Mouse (Mus musculus) heart, embryonic 14.5 days (tissue): ENCODE data around the gene Lypd6b. TPM values are rescaled to one million over a fixed set of nuclear protein-coding genes. Genes with fewer than 3 reads are reported as not detected.

Experiments used
- ATAC-seq: fragments of 200-750 bp; cut with Nextera tagmentation; 2 replicates; pipeline ENCODE4 v1.8.0; 2017; ENCODE audit warnings: low read depth, moderate TSS enrichment; ENCODE audit not compliant: insufficient number of reproducible peaks, insufficient read depth, low FRiP score
- H3K27ac ChIP-seq, 2 experiments: fragments of 200-500 bp in 1 of 2; fragments of 300-500 bp in 1 of 2; sonication (generic) in 1 of 2; replicated peaks in 1 of 2; 2 replicates each; pipeline ENCODE4 v1.5.1; 2012 to 2014; ENCODE audit warnings: low read depth in 2 of 2, low read length in 2 of 2, control low read depth in 1 of 2, mild to moderate bottlenecking in 1 of 2, mixed read lengths in 1 of 2; ENCODE audit not compliant: control insufficient read depth in 1 of 2, insufficient read depth in 1 of 2
- H3K27me3 ChIP-seq: fragments of 300-500 bp; sonication (generic); 2 replicates; pipeline ENCODE4 v1.6.1; 2014; ENCODE audit warnings: mild to moderate bottlenecking, low read length, control low read depth; ENCODE audit not compliant: control insufficient read depth, insufficient read depth
- H3K36me3 ChIP-seq: fragments of 300-500 bp; sonication (generic); 2 replicates; pipeline ENCODE4 v1.6.1; 2014; ENCODE audit warnings: mild to moderate bottlenecking, control low read depth, low read length, mixed read lengths; ENCODE audit not compliant: control insufficient read depth, insufficient read depth
- H3K4me1 ChIP-seq, 2 experiments: fragments of 200-500 bp in 1 of 2; fragments of 300-500 bp in 1 of 2; sonication (generic) in 1 of 2; 2 replicates each; pipeline ENCODE4 v1.6.1; 2012 to 2014; ENCODE audit warnings: low read length in 2 of 2, control low read depth in 1 of 2, mixed read lengths in 1 of 2; ENCODE audit not compliant: control insufficient read depth in 2 of 2, insufficient read depth in 2 of 2
- H3K4me2 ChIP-seq: fragments of 300-500 bp; sonication (generic); 2 replicates; pipeline ENCODE4 v1.6.1; 2014; ENCODE audit warnings: mild to moderate bottlenecking, low read length
- H3K4me3 ChIP-seq, 2 experiments: fragments of 200-500 bp in 1 of 2; fragments of 300-500 bp in 1 of 2; sonication (generic) in 1 of 2; 2 replicates each; pipeline ENCODE4 v1.5.1; 2012 to 2014; ENCODE audit warnings: low read length in 2 of 2, mild to moderate bottlenecking in 2 of 2, control low read depth in 1 of 2, low read depth in 1 of 2, moderate library complexity in 1 of 2; ENCODE audit not compliant: control insufficient read depth in 1 of 2, insufficient read depth in 1 of 2
- H3K9ac ChIP-seq: fragments of 300-500 bp; sonication (generic); 2 replicates; pipeline ENCODE4 v1.6.1; 2014; ENCODE audit warnings: mild to moderate bottlenecking, low read length
- H3K9me3 ChIP-seq: fragments of 300-500 bp; sonication (generic); 2 replicates; pipeline ENCODE4 v1.6.1; 2016; ENCODE audit warnings: low read length, control low read depth; ENCODE audit not compliant: control insufficient read depth
- WGBS: fragments of 180-500 bp; shearing (Covaris S2); extraction: QIAGEN DNeasy Blood & Tissue Kit; methylation state at CpG from one replicate; pipeline ENCODE4 v1.1.7; 2014; 5-methylcytosine and 5-hydroxymethylcytosine counted together
- polyA plus RNA-seq: library from polyadenylated mRNA; unstranded; fragments of >200 nt; fragmentation: Nextera tagmentation; extraction: Ambion mirVana; gene quantifications from 2 replicates; pipeline ENCODE4 v1.2.1, GENCODE M21; 2014

Lypd6b gene
- polyA plus RNA-seq, 1 experiment from 2014 or later: 2.3 TPM

DNA sequence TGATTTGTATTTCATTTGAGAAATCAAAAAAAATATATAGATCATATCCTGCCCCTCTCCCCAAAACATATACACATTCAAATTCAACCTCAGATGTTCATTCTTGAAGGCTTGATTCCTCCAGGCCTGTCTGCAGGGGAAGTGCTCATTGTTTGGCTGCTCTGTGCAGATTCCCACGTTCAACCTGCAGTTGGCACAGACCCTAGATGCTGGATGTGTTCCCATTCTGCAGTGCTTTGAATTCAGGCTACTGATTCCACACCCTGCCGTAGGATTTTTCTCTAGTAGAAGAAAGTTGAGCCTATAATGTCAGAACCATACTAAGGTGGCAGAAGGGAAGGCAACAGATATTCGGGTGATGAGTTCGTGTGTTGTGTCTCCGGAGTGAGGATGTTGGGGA, 195.5 kb downstream of the Lypd6b start:
- Histone ChIP-seq H3K9ac (no peak overlapping the region), H3K4me1 (no peaks in the 10 kb centered on the region), H3K4me2 (no peak overlapping the region), H3K4me3 (no peak overlapping the region), H3K27ac (no peak overlapping the region), H3K36me3 (no peaks in the 10 kb centered on the region), H3K9me3 (no peaks in the 10 kb centered on the region), H3K27me3 (no peaks in the 10 kb centered on the region)
- no peak for ATAC-seq
- 59% methylated on average over 5 of the region's 5 CpGs for WGBS

- Histone ChIP-seq H3K4me1 (no peaks in the 10 kb centered on the region), H3K27me3 (no peaks in the 10 kb centered on the region)
Observed at GRCm38 (mm10) chr2:49984780-49985179, 197.3 kb downstream of the Lypd6b start.

GRCm38 (mm10) chr2:49995841-49996240, 208.4 kb downstream of the Lypd6b start:
- no peak overlapping the region for H3K4me2 ChIP-seq
- ATAC-seq: no peak
- 51% methylated on average over 4 of the region's 4 CpGs for WGBS

More at GRCm38 (mm10) chr2:49984780-49985179, 197.3 kb downstream of the Lypd6b start:
- Histone ChIP-seq H3K4me3 (no peak overlapping the region), H3K36me3 (no peaks in the 10 kb centered on the region), H3K27ac (no peak overlapping the region), H3K9ac (no peak overlapping the region), H3K9me3 (no peaks in the 10 kb centered on the region), H3K4me2 (no peak overlapping the region)
- 73% methylated on average over 3 of the region's 3 CpGs for WGBS
- no peak for ATAC-seq

DNA sequence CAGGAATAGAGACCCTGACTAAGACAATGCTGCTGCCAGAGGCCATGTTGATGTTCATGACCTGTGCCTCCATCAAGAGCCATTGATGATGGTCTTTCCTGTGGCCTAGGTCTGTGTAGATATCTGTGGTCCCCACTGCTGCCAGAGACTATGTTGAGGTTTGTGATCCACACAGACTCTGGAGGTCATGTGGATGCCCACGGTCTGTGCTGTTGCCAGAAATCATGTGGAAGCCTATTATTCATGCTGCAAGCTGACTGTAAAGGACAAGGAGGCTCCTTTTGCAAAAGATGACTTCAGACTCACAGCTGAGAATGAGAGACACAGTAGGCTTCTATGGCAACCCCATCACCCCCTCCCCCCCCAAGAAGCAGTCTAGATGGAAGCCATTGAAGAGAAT, 209.7 kb downstream of the Lypd6b start:
- Histone ChIP-seq H3K9me3 (no peaks in the 10 kb centered on the region), H3K4me1 (no peaks in the 10 kb centered on the region), H3K4me3 (no peak overlapping the region), H3K27me3 (no peaks in the 10 kb centered on the region), H3K27ac (no peak overlapping the region), H3K9ac (no peak overlapping the region), H3K4me2 (no peak overlapping the region), H3K36me3 (no peaks in the 10 kb centered on the region)
- ATAC-seq: no peak
- 84% methylated on average over 1 of the region's 1 CpGs for WGBS

More at GRCm38 (mm10) chr2:49995841-49996240, 208.4 kb downstream of the Lypd6b start:
- Histone ChIP-seq H3K27me3 (no peaks in the 10 kb centered on the region), H3K9ac (no peak overlapping the region), H3K9me3 (no peaks in the 10 kb centered on the region), H3K36me3 (no peaks in the 10 kb centered on the region), H3K4me1 (no peaks in the 10 kb centered on the region), H3K4me3 (no peak overlapping the region), H3K27ac (no peak overlapping the region)

Other genes starting within 250 kb of the Lypd6b start
- 0.75 and 1.1 TPM in 2 replicates for gene Kif5c, start 168.4 kb upstream of the Lypd6b start, polyA plus RNA-seq